Mouse (Mus musculus): ENCODE results near the gene Wfdc2. TPM values are rescaled to one million over a fixed set of nuclear protein-coding genes. Genes with fewer than 3 reads are reported as not detected.

Gene Wfdc2
- polyA plus RNA-seq, 1 experiment from 2014 or later, result 274 TPM

GRCm38 (mm10) chr2:164615386-164615785 lies 53.2 kb downstream of the Wfdc2 start:
- no peak for ATAC-seq (ENCODE audit: insufficient number of reproducible peaks, insufficient read depth, low FRiP score, low read depth)
- Histone ChIP-seq H3K4me1 (ENCODE audit: control insufficient read depth, insufficient read depth, low read length) (no peaks in the 10 kb centered on the region), H3K27me3 (ENCODE audit: control insufficient read depth, insufficient read depth, low read length) (no peaks in the 10 kb centered on the region), H3K27ac (ENCODE audit: low read length) (no peak overlapping the region), H3K36me3 (ENCODE audit: control insufficient read depth, insufficient read depth, low read length) (no peaks in the 10 kb centered on the region), H3K4me2 (replicated peaks; ENCODE audit: low read depth, low read length) (no peak overlapping the region), H3K4me3 (ENCODE audit: low read depth, low read length) (no peak overlapping the region), H3K9ac (replicated peaks; ENCODE audit: low read depth, low read length) (no peak overlapping the region), H3K9me3 (ENCODE audit: control insufficient read depth, low read depth, low read length) (no peaks in the 10 kb centered on the region)
- 86% methylated on average over 3 of the region's 3 CpGs for WGBS

Other genes with a start within 250 kb of the Wfdc2 start
- gene Svs6, start 245.7 kb upstream of the Wfdc2 start, polyA plus RNA-seq (2014; fragmentation: Nextera tagmentation; extraction: Ambion mirVana), result not detected in 2 replicates
- gene Svs5, start 229.7 kb upstream of the Wfdc2 start, polyA plus RNA-seq (2014; fragmentation: Nextera tagmentation; extraction: Ambion mirVana), result not detected in 2 replicates
- gene Slpi, start 173.3 kb upstream of the Wfdc2 start, polyA plus RNA-seq (2014; fragmentation: Nextera tagmentation; extraction: Ambion mirVana), result 0.58 and 1.8 TPM in 2 replicates
- gene Rbpjl, start 159.3 kb upstream of the Wfdc2 start, polyA plus RNA-seq (2014; fragmentation: Nextera tagmentation; extraction: Ambion mirVana), result 0.14 and 6.6 TPM in 2 replicates
- gene Matn4, start 157.3 kb upstream of the Wfdc2 start, polyA plus RNA-seq (2014; fragmentation: Nextera tagmentation; extraction: Ambion mirVana), result 1.1 and 2.0 TPM in 2 replicates
- gene Sdc4, start 118.5 kb upstream of the Wfdc2 start, polyA plus RNA-seq (2014; fragmentation: Nextera tagmentation; extraction: Ambion mirVana), result 104 and 120 TPM in 2 replicates
- gene Sys1, start 105.4 kb upstream of the Wfdc2 start, polyA plus RNA-seq (2014; fragmentation: Nextera tagmentation; extraction: Ambion mirVana), result 65.0 and 67.6 TPM in 2 replicates
- 7.0 and 19.1 TPM in 2 replicates for gene Gm20458, start 101.4 kb upstream of the Wfdc2 start, polyA plus RNA-seq (2014; fragmentation: Nextera tagmentation; extraction: Ambion mirVana)
- gene Trp53tg5, start 88.7 kb upstream of the Wfdc2 start, polyA plus RNA-seq (2014; fragmentation: Nextera tagmentation; extraction: Ambion mirVana), result not detected in 2 replicates
- 8.8 and 17.9 TPM in 2 replicates for gene Dbndd2, start 76.3 kb upstream of the Wfdc2 start, polyA plus RNA-seq (2014; fragmentation: Nextera tagmentation; extraction: Ambion mirVana)
- 83.0 and 86.0 TPM in 2 replicates for gene Pigt, start 64.9 kb upstream of the Wfdc2 start, polyA plus RNA-seq (2014; fragmentation: Nextera tagmentation; extraction: Ambion mirVana)
- not detected in 2 replicates for gene Spint3, start 11.0 kb downstream of the Wfdc2 start, polyA plus RNA-seq (2014; fragmentation: Nextera tagmentation; extraction: Ambion mirVana)
- gene Wfdc6a, start 23.0 kb downstream of the Wfdc2 start, polyA plus RNA-seq (2014; fragmentation: Nextera tagmentation; extraction: Ambion mirVana), result 2.1 and 2.3 TPM in 2 replicates
- not detected in 2 replicates for gene Eppin, start 31.2 kb downstream of the Wfdc2 start, polyA plus RNA-seq (2014; fragmentation: Nextera tagmentation; extraction: Ambion mirVana)
- not detected in 2 replicates for gene Wfdc6b, start 51.1 kb downstream of the Wfdc2 start, polyA plus RNA-seq (2014; fragmentation: Nextera tagmentation; extraction: Ambion mirVana)
- gene Wfdc8, start 51.2 kb downstream of the Wfdc2 start, polyA plus RNA-seq (2014; fragmentation: Nextera tagmentation; extraction: Ambion mirVana), result not detected in 2 replicates
- gene Wfdc16, start 76.4 kb downstream of the Wfdc2 start, polyA plus RNA-seq (2014; fragmentation: Nextera tagmentation; extraction: Ambion mirVana), result not detected in 2 replicates
- gene Wfdc10, start 93.6 kb downstream of the Wfdc2 start, polyA plus RNA-seq (2014; fragmentation: Nextera tagmentation; extraction: Ambion mirVana), result 0.64 and 1.3 TPM in 2 replicates
- not detected in 2 replicates for gene Wfdc9, start 94.2 kb downstream of the Wfdc2 start, polyA plus RNA-seq (2014; fragmentation: Nextera tagmentation; extraction: Ambion mirVana)
- not detected in 2 replicates for gene Wfdc11, start 111.7 kb downstream of the Wfdc2 start, polyA plus RNA-seq (2014; fragmentation: Nextera tagmentation; extraction: Ambion mirVana)
- 2.4 and 2.5 TPM in 2 replicates for gene Wfdc13, start 122.7 kb downstream of the Wfdc2 start, polyA plus RNA-seq (2014; fragmentation: Nextera tagmentation; extraction: Ambion mirVana)
- not detected in 2 replicates for gene Spint4, start 136.1 kb downstream of the Wfdc2 start, polyA plus RNA-seq (2014; fragmentation: Nextera tagmentation; extraction: Ambion mirVana)
- gene Spint5, start 152.9 kb downstream of the Wfdc2 start, polyA plus RNA-seq (2014; fragmentation: Nextera tagmentation; extraction: Ambion mirVana), result not detected in 2 replicates
- gene Wfdc3, start 183.5 kb downstream of the Wfdc2 start, polyA plus RNA-seq (2014; fragmentation: Nextera tagmentation; extraction: Ambion mirVana), result 0.78 and 0.95 TPM in 2 replicates
- gene Dnttip1, start 183.6 kb downstream of the Wfdc2 start, polyA plus RNA-seq (2014; fragmentation: Nextera tagmentation; extraction: Ambion mirVana), result 64.0 and 69.8 TPM in 2 replicates
- gene Ube2c, start 207.5 kb downstream of the Wfdc2 start, polyA plus RNA-seq (2014; fragmentation: Nextera tagmentation; extraction: Ambion mirVana), result 396 and 433 TPM in 2 replicates
- 1.1 and 2.1 TPM in 2 replicates for gene Tnnc2, start 217.6 kb downstream of the Wfdc2 start, polyA plus RNA-seq (2014; fragmentation: Nextera tagmentation; extraction: Ambion mirVana)
- gene Snx21, start 223.4 kb downstream of the Wfdc2 start, polyA plus RNA-seq (2014; fragmentation: Nextera tagmentation; extraction: Ambion mirVana), result 24.4 and 29.5 TPM in 2 replicates
- 18.8 and 19.2 TPM in 2 replicates for gene Acot8, start 242.5 kb downstream of the Wfdc2 start, polyA plus RNA-seq (2014; fragmentation: Nextera tagmentation; extraction: Ambion mirVana)
- 9.0 and 9.2 TPM in 2 replicates for gene Zswim3, start 242.7 kb downstream of the Wfdc2 start, polyA plus RNA-seq (2014; fragmentation: Nextera tagmentation; extraction: Ambion mirVana)